Mouse (Mus musculus) heart, adult 2 months (tissue): ENCODE data around the gene Smim20. TPM values are rescaled to one million over a fixed set of nuclear protein-coding genes. Genes with fewer than 3 reads are reported as not detected.

Experiments
- DNase-seq, 2 experiments: peaks; one replicate each; pipeline ENCODE4 v3.0.0; 2021
- H3K27ac ChIP-seq: fragments of 200-600 bp; 2 replicates; pipeline ENCODE4 v1.8.1; 2022
- H3K27me3 ChIP-seq: fragments of 200-500 bp; 2 replicates; pipeline ENCODE4 v1.6.1; 2012; ENCODE audit warnings: mild to moderate bottlenecking, low read length, inconsistent platforms, mixed read lengths; ENCODE audit not compliant: control insufficient read depth, insufficient read depth
- H3K36me3 ChIP-seq: fragments of 200-500 bp; 2 replicates; pipeline ENCODE4 v1.6.1; 2012; ENCODE audit warnings: low read length, inconsistent platforms; ENCODE audit not compliant: control insufficient read depth, insufficient read depth
- H3K4me1 ChIP-seq: fragments of 200-500 bp; 2 replicates; pipeline ENCODE4 v1.6.1; 2011; ENCODE audit warnings: low read length; ENCODE audit not compliant: control insufficient read depth, insufficient read depth
- H3K4me3 ChIP-seq: fragments of 200-600 bp; 2 replicates; pipeline ENCODE4 v1.8.1; 2022
- H3K79me2 ChIP-seq: fragments of 200-500 bp; replicated peaks from 2 replicates; pipeline ENCODE4 v1.6.1; 2012; ENCODE audit warnings: mild to moderate bottlenecking, inconsistent platforms, low read length, moderate library complexity, mixed read lengths; ENCODE audit not compliant: control insufficient read depth, insufficient read depth
- H3K9ac ChIP-seq: fragments of 200-500 bp; 2 replicates; pipeline ENCODE4 v1.6.1; 2012; ENCODE audit warnings: low read depth, mild to moderate bottlenecking, control low read depth, inconsistent platforms, low read length, mixed read lengths
- CTCF ChIP-seq: fragments of 200-600 bp; IDR thresholded peaks from 2 replicates; pipeline ENCODE4 v1.8.1; 2022; ENCODE audit warnings: antibody characterized with exemption, mild to moderate bottlenecking, moderate library complexity
- EP300 ChIP-seq: fragments of 200-500 bp; IDR thresholded peaks from 2 replicates; pipeline ENCODE4 v1.6.1; 2011; ENCODE audit warnings: low read depth, low read length, control low read depth; ENCODE audit not compliant: insufficient read depth
- POLR2A ChIP-seq: fragments of 200-500 bp; IDR thresholded peaks from 2 replicates; pipeline ENCODE4 v1.6.1; 2011; ENCODE audit warnings: mild to moderate bottlenecking, low read depth, low read length, control low read depth; ENCODE audit not compliant: insufficient read depth
- WGBS: fragments of 180-500 bp; shearing (Covaris S2); methylation state at CpG from one replicate; pipeline ENCODE4 v1.1.7; 2018; 5-methylcytosine and 5-hydroxymethylcytosine counted together
- intact Hi-C: fragments of 180-260 bp; cut with DNase I; formaldehyde crosslinking; loops from one replicate; pipeline ENCODE4 v1.15.1; 2025
- polyA plus RNA-seq: library from polyadenylated mRNA; depleted of rRNA; stranded (reverse); fragments of >200 nt; gene quantifications from 2 replicates; pipeline ENCODE4 v1.2.3, GENCODE M21; 2012
- total RNA-seq, 2 experiments: library from RNA; stranded (reverse); gene quantifications; 2 replicates each; pipeline ENCODE4 v1.2.3; 2021

The Smim20 gene
- total and polyA plus RNA-seq, 3 experiments = 92.3 to 115 (median 100.0) TPM

GRCm38 (mm10) chr5:53243933-53244332, 22.9 kb upstream of the Smim20 start:
- no peaks in the 10 kb centered on the region for H3K36me3 ChIP-seq
- H3K4me1 ChIP-seq = no peaks in the 10 kb centered on the region
- DNase-seq = no peak
- H3K79me2 ChIP-seq = no peaks in the 10 kb centered on the region
- no peak overlapping the region for H3K4me3 ChIP-seq
- intact Hi-C loops = no loop called here
- H3K27me3 ChIP-seq = no peaks in the 10 kb centered on the region
- WGBS = 69% methylated on average over 10 of the region's 10 CpGs
- H3K27ac ChIP-seq = no peak overlapping the region
- H3K9ac ChIP-seq = no peak overlapping the region
- TF ChIP-seq EP300 (no peak), POLR2A (no peak), CTCF (no peak)

GRCm38 (mm10) chr5:53248499-53248898, 18.4 kb upstream of the Smim20 start:
- Histone ChIP-seq H3K79me2 (no peaks in the 10 kb centered on the region), H3K9ac (no peak overlapping the region), H3K27me3 (no peaks in the 10 kb centered on the region), H3K4me1 (no peaks in the 10 kb centered on the region), H3K4me3 (no peak overlapping the region), H3K27ac (no peak overlapping the region), H3K36me3 (no peaks in the 10 kb centered on the region)
- DNase-seq = no peak
- intact Hi-C loops = no loop called here
- no peak for TF ChIP-seq POLR2A
- no peak for TF ChIP-seq EP300
- WGBS = 80% methylated on average over 11 of the region's 11 CpGs

GRCm38 (mm10) chr5:53249431-53250061, 17.3 kb upstream of the Smim20 start:
- WGBS = 69% methylated on average over 4 of the region's 4 CpGs

GRCm38 (mm10) chr5:53254154-53254553, 12.7 kb upstream of the Smim20 start:
- Histone ChIP-seq H3K9ac (no peak overlapping the region), H3K36me3 (no peaks in the 10 kb centered on the region), H3K79me2 (no peaks in the 10 kb centered on the region), H3K27me3 (no peaks in the 10 kb centered on the region; the same call in 1 of the 2 replicates), H3K27ac (no peak overlapping the region), H3K4me1 (no peaks in the 10 kb centered on the region), H3K4me3 (no peak overlapping the region)
- DNase-seq = no peak
- WGBS = 82% methylated on average over 5 of the region's 5 CpGs
- TF ChIP-seq EP300 = no peak
- no peak for TF ChIP-seq POLR2A
- TF ChIP-seq CTCF = no peak
- intact Hi-C loops = no loop called here

More at GRCm38 (mm10) chr5:53249431-53250061, 17.3 kb upstream of the Smim20 start:
- no peak overlapping the region for H3K9ac ChIP-seq
- H3K27ac ChIP-seq = no peak overlapping the region
- no peak for DNase-seq
- no peaks in the 10 kb centered on the region for H3K27me3 ChIP-seq
- no peaks in the 10 kb centered on the region for H3K4me1 ChIP-seq
- TF ChIP-seq EP300 (no peak), POLR2A (no peak), CTCF (no peak)
- no peak overlapping the region for H3K4me3 ChIP-seq
- intact Hi-C loops = no loop called here
- H3K79me2 ChIP-seq = no peaks in the 10 kb centered on the region
- H3K36me3 ChIP-seq = no peaks in the 10 kb centered on the region

- intact Hi-C loops = no loop called here
- H3K27ac ChIP-seq = no peak overlapping the region
- no peak overlapping the region for H3K4me3 ChIP-seq
- H3K27me3 ChIP-seq = no peaks in the 10 kb centered on the region; the same call in 1 of the 2 replicates
- H3K9ac ChIP-seq = no peak overlapping the region
- no peaks in the 10 kb centered on the region for H3K36me3 ChIP-seq
- H3K79me2 ChIP-seq = no peaks in the 10 kb centered on the region
- DNase-seq = no peak
- H3K4me1 ChIP-seq = no peaks in the 10 kb centered on the region
- no peak for TF ChIP-seq CTCF
- TF ChIP-seq EP300 = no peak
- TF ChIP-seq POLR2A = no peak
- WGBS = 78% methylated on average over 3 of the region's 3 CpGs
Measured at GRCm38 (mm10) chr5:53254821-53255220, 12.1 kb upstream of the Smim20 start.

- WGBS = 3% methylated on average over 29 of the region's 29 CpGs
- intact Hi-C loops = no loop called here
- H3K9ac ChIP-seq = peak overlapping the region; percentile 4; the same call in 1 of the 2 replicates
Measured at GRCm38 (mm10) chr5:53258038-53258786, 8.7 kb upstream of the Smim20 start.

More at GRCm38 (mm10) chr5:53258038-53258786, 8.7 kb upstream of the Smim20 start:
- TF ChIP-seq CTCF (no peak), EP300 (no peak), POLR2A (no peak)
- peak overlapping the region; percentile 38 for H3K4me3 ChIP-seq
- DNase-seq = peak; percentile 23 to 35
- no peaks in the 10 kb centered on the region; the same call in 1 of the 2 replicates for H3K27me3 ChIP-seq
- no peaks in the 10 kb centered on the region for H3K79me2 ChIP-seq
- no peaks in the 10 kb centered on the region for H3K4me1 ChIP-seq
- no peak overlapping the region for H3K27ac ChIP-seq
- no peaks in the 10 kb centered on the region for H3K36me3 ChIP-seq
